Mouse (Mus musculus) induced T-regulatory cell, adult 2 months (primary cell): ENCODE data around the gene Gm49711.

Source experiments
- DNase-seq: peaks from one replicate; pipeline ENCODE4 v3.0.0-alpha.2; 2012; ENCODE audit warnings: low read depth

The Gm49711 gene

GRCm38 (mm10) chr16:92120899-92121531, 62.9 kb downstream of the Gm49711 start:
- no peak for DNase-seq

GRCm38 (mm10) chr16:92127226-92127625, 69.1 kb downstream of the Gm49711 start:
- DNase-seq, result no peak

- DNase-seq, result no peak
Observed at GRCm38 (mm10) chr16:92127666-92128065, 69.5 kb downstream of the Gm49711 start.

GRCm38 (mm10) chr16:92129843-92130242, 71.7 kb downstream of the Gm49711 start:
- no peak for DNase-seq

- DNase-seq, result no peak
Observed at GRCm38 (mm10) chr16:92132511-92132910, 74.4 kb downstream of the Gm49711 start.

- DNase-seq, result no peak
Observed at GRCm38 (mm10) chr16:92134148-92134764, 76.1 kb downstream of the Gm49711 start.

GRCm38 (mm10) chr16:92136275-92136674, 78.2 kb downstream of the Gm49711 start:
- no peak for DNase-seq

GRCm38 (mm10) chr16:92139386-92140261, 81.5 kb downstream of the Gm49711 start:
- DNase-seq, result no peak

- no peak for DNase-seq
Observed at GRCm38 (mm10) chr16:92140328-92140727, 82.2 kb downstream of the Gm49711 start.

- no peak for DNase-seq
Observed at GRCm38 (mm10) chr16:92141021-92141420, 82.9 kb downstream of the Gm49711 start.

GRCm38 (mm10) chr16:92142426-92143012, 84.4 kb downstream of the Gm49711 start:
- no peak for DNase-seq

GRCm38 (mm10) chr16:92147631-92148366, 89.7 kb downstream of the Gm49711 start:
- DNase-seq, result no peak

- no peak for DNase-seq
Observed at GRCm38 (mm10) chr16:92148367-92148728, 90.2 kb downstream of the Gm49711 start.

GRCm38 (mm10) chr16:92150975-92151374, 92.9 kb downstream of the Gm49711 start:
- DNase-seq, result no peak

- DNase-seq, result no peak
Observed at GRCm38 (mm10) chr16:92158021-92158455, 99.9 kb downstream of the Gm49711 start.

GRCm38 (mm10) chr16:92158461-92159091, 100.5 kb downstream of the Gm49711 start:
- no peak for DNase-seq

GRCm38 (mm10) chr16:92159114-92159513, 101.0 kb downstream of the Gm49711 start:
- DNase-seq, result no peak

GRCm38 (mm10) chr16:92162289-92162688, 104.2 kb downstream of the Gm49711 start:
- no peak for DNase-seq

GRCm38 (mm10) chr16:92163545-92163944, 105.4 kb downstream of the Gm49711 start:
- no peak for DNase-seq

GRCm38 (mm10) chr16:92176052-92176451, 117.9 kb downstream of the Gm49711 start:
- DNase-seq, result no peak

GRCm38 (mm10) chr16:92177718-92178117, 119.6 kb downstream of the Gm49711 start:
- DNase-seq, result no peak
